Mouse (Mus musculus): ENCODE measurements around the gene Gnat1. TPM values are rescaled to one million over a fixed set of nuclear protein-coding genes. Genes with fewer than 3 reads are reported as not detected.

The Gnat1 gene
- not detected in 2 replicates for total RNA-seq (2017)

GRCm38 (mm10) chr9:107679501-107679900 is at the start of gene Gnat1:
TSS of gene Gnat1 (minus strand) at chr9:107679712.
- ATAC-seq (replicated peaks; ENCODE audit: low read depth, poor library complexity, severe bottlenecking), result no peak

- no peak for ATAC-seq (replicated peaks; ENCODE audit: low read depth, poor library complexity, severe bottlenecking)
Measured at GRCm38 (mm10) chr9:107728919-107729670, 49.6 kb upstream of the Gnat1 start.

- no peak for ATAC-seq (replicated peaks; ENCODE audit: low read depth, poor library complexity, severe bottlenecking)
Measured at GRCm38 (mm10) chr9:107727041-107727440, 47.5 kb upstream of the Gnat1 start.

- no peak for ATAC-seq (replicated peaks; ENCODE audit: low read depth, poor library complexity, severe bottlenecking)
Measured at GRCm38 (mm10) chr9:107724796-107725195, 45.3 kb upstream of the Gnat1 start.

GRCm38 (mm10) chr9:107723794-107724531 is 44.5 kb upstream of the Gnat1 start:
- ATAC-seq (replicated peaks; ENCODE audit: low read depth, poor library complexity, severe bottlenecking), result peak; percentile 40

- ATAC-seq (replicated peaks; ENCODE audit: low read depth, poor library complexity, severe bottlenecking), result no peak
Measured at GRCm38 (mm10) chr9:107723292-107723691, 43.8 kb upstream of the Gnat1 start.

- no peak for ATAC-seq (replicated peaks; ENCODE audit: low read depth, poor library complexity, severe bottlenecking)
Measured at GRCm38 (mm10) chr9:107718781-107719540, 39.4 kb upstream of the Gnat1 start.

GRCm38 (mm10) chr9:107716951-107717350 is 37.4 kb upstream of the Gnat1 start:
- no peak for ATAC-seq (replicated peaks; ENCODE audit: low read depth, poor library complexity, severe bottlenecking)

- ATAC-seq (replicated peaks; ENCODE audit: low read depth, poor library complexity, severe bottlenecking), result no peak
Measured at GRCm38 (mm10) chr9:107715632-107716031, 36.1 kb upstream of the Gnat1 start.

- ATAC-seq (replicated peaks; ENCODE audit: low read depth, poor library complexity, severe bottlenecking), result no peak
Measured at GRCm38 (mm10) chr9:107714221-107714952, 34.9 kb upstream of the Gnat1 start.

- peak; percentile 67 for ATAC-seq (replicated peaks; ENCODE audit: low read depth, poor library complexity, severe bottlenecking)
Measured at GRCm38 (mm10) chr9:107709697-107710483, 30.4 kb upstream of the Gnat1 start, which contains the start of gene Sema3f. TSS of gene Sema3f (minus strand) at chr9:107710475.

- no peak for ATAC-seq (replicated peaks; ENCODE audit: low read depth, poor library complexity, severe bottlenecking)
Measured at GRCm38 (mm10) chr9:107709096-107709696, 29.7 kb upstream of the Gnat1 start.

- no peak for ATAC-seq (replicated peaks; ENCODE audit: low read depth, poor library complexity, severe bottlenecking)
Measured at GRCm38 (mm10) chr9:107708439-107709095, 29.1 kb upstream of the Gnat1 start.

GRCm38 (mm10) chr9:107707701-107708438 is 28.4 kb upstream of the Gnat1 start:
- ATAC-seq (replicated peaks; ENCODE audit: low read depth, poor library complexity, severe bottlenecking), result no peak

- peak; percentile 27; the same call in 1 of the 2 replicates for ATAC-seq (replicated peaks; ENCODE audit: low read depth, poor library complexity, severe bottlenecking)
Measured at GRCm38 (mm10) chr9:107706781-107707211, 27.3 kb upstream of the Gnat1 start.

GRCm38 (mm10) chr9:107703337-107704122 is 24.0 kb upstream of the Gnat1 start:
- ATAC-seq (replicated peaks; ENCODE audit: low read depth, poor library complexity, severe bottlenecking), result no peak

Measured in common myeloid progenitor, adult 5-6 weeks (primary cell).